Mouse (Mus musculus) NIH3T3 (cell line): ENCODE results near the gene Gcg.
A peak's percentile ranks its signal among the peaks of the same experiment; 100 is the strongest.

Experiments
- DNase-seq: peaks from one replicate; pipeline ENCODE4 v3.0.0-alpha.2; 2012; ENCODE audit warnings: low read depth

Gene Gcg

GRCm38 (mm10) chr2:62483550-62483949 is at the start of gene Gcg:
Gene Gcg, minus strand, starts transcription at chr2:62483650.
- DNase-seq, result no peak

GRCm38 (mm10) chr2:62531065-62531464 is 47.6 kb upstream of the Gcg start:
- DNase-seq, result no peak

GRCm38 (mm10) chr2:62526399-62526798 is 42.9 kb upstream of the Gcg start:
- no peak for DNase-seq

- DNase-seq, result no peak
Measured at GRCm38 (mm10) chr2:62517790-62518189, 34.3 kb upstream of the Gcg start.

GRCm38 (mm10) chr2:62514477-62514876 is 31.0 kb upstream of the Gcg start:
- DNase-seq, result no peak

GRCm38 (mm10) chr2:62513477-62513876 is 30.0 kb upstream of the Gcg start:
- no peak for DNase-seq

GRCm38 (mm10) chr2:62507130-62507529 is 23.7 kb upstream of the Gcg start:
- DNase-seq, result no peak

- no peak for DNase-seq
Measured at GRCm38 (mm10) chr2:62506441-62506840, 23.0 kb upstream of the Gcg start.

GRCm38 (mm10) chr2:62504269-62504796 is 20.9 kb upstream of the Gcg start:
- no peak for DNase-seq

GRCm38 (mm10) chr2:62503326-62503725 is 19.9 kb upstream of the Gcg start:
- no peak for DNase-seq

- no peak for DNase-seq
Measured at GRCm38 (mm10) chr2:62502516-62502915, 19.1 kb upstream of the Gcg start.

- no peak for DNase-seq
Measured at GRCm38 (mm10) chr2:62498821-62499220, 15.4 kb upstream of the Gcg start.

- no peak for DNase-seq
Measured at GRCm38 (mm10) chr2:62498086-62498485, 14.6 kb upstream of the Gcg start.

- no peak for DNase-seq
Measured at GRCm38 (mm10) chr2:62497333-62498002, 14.0 kb upstream of the Gcg start.

- no peak for DNase-seq
Measured at GRCm38 (mm10) chr2:62495407-62495806, 12.0 kb upstream of the Gcg start.

GRCm38 (mm10) chr2:62489832-62490231 is 6.4 kb upstream of the Gcg start:
- no peak for DNase-seq

GRCm38 (mm10) chr2:62484906-62485305 is 1.5 kb upstream of the Gcg start:
- DNase-seq, result peak; percentile 3

- no peak for DNase-seq
Measured at GRCm38 (mm10) chr2:62480285-62481198, 2.9 kb downstream of the Gcg start.

GRCm38 (mm10) chr2:62469551-62469950 is 13.9 kb downstream of the Gcg start:
- peak; percentile 73 for DNase-seq

GRCm38 (mm10) chr2:62463287-62463686 is 20.2 kb downstream of the Gcg start:
- no peak for DNase-seq

- DNase-seq, result no peak
Measured at GRCm38 (mm10) chr2:62462174-62462573, 21.3 kb downstream of the Gcg start.

- DNase-seq, result no peak
Measured at GRCm38 (mm10) chr2:62460815-62461450, 22.5 kb downstream of the Gcg start.
